Mouse (Mus musculus): ENCODE data around the gene Nr1i2.
"Not testable (repeated sequence)": the region's sequence is repeated elsewhere in the genome, so short reads cannot be mapped to it uniquely, and the experiment has no call there.

Nr1i2 gene

DNA sequence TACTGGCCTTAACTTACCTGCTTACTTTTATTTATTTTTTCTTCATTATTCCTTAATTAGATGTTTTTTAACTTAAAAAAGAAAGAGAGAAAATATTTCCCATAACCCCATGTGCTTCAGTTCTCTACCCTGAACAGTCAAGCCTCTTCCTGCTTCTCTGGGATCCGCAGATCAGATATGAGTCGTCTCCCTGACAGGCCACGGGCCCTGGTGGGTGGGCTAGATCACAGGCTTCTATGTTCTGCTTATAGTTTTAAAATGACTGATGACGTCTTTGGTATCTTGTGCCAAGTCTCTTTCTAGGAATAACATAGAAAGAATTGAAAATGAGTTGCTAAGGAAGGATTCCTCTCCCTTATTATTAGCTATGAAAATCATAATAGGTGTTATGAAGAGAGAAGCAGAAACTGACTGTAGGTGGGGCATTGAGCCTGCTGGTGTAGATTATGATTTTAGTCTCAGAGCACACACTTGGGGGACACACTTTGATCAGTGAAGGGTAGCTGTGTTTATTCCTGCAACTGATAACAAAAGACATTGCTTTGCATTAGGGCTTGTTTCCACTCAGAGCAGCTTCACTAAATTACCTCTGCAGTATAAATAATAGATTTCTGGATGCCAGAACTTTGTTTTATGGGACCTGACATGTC is 57.6 kb downstream of the Nr1i2 start:
- no peak for ATAC-seq (ENCODE audit: insufficient number of reproducible peaks, low FRiP score, low TSS enrichment)

DNA sequence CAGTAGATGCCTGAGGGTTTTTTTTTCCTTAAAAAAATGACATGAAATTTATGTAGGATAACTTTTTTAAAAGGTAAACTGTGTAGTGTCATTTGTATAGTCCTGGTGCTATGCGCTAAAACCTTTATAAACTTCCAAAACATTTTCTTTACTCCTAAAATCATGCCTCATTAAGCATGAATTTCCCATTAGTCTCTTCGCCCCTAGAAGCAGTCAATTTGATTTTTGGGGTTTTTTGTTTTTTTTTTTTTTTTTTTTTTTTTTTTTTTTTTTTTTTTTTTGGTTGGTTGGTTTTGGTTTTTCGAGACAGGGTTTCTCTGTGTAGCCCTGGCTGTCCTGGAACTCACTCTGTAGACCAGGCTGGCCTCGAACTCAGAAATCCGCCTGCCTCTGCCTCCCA is 72.1 kb downstream of the Nr1i2 start:
- not testable (repeated sequence) for ATAC-seq (ENCODE audit: insufficient number of reproducible peaks, low FRiP score, low TSS enrichment)

DNA sequence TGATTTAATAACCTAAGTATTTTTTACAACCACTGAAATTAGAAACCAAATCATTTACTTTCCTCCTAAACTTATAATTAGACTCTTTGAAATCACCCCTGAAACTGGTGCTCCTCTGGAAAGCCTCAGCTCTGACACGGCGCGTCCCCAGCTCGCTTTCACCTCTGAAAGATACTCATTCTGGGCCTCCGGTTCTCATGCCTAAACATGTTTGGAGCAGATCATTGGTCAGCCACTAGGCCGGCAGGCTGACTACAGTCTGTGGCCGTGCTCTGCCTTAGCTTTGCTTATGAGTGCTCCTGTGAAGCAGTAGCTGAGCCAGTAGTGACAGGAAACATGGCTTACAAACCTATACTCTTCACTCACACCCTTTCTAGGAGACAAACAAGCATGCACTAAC is 89.4 kb downstream of the Nr1i2 start:
- no peak for ATAC-seq (ENCODE audit: insufficient number of reproducible peaks, low FRiP score, low TSS enrichment)
